Mouse (Mus musculus): ENCODE data around the gene Ociad1. TPM values are rescaled to one million over a fixed set of nuclear protein-coding genes. Genes with fewer than 3 reads are reported as not detected.

The Ociad1 gene
- polyA plus RNA-seq, 1 experiment from 2014 or later: 138 TPM

- H3K9me3 ChIP-seq (ENCODE audit: control insufficient read depth, low read depth, low read length): no peaks in the 10 kb centered on the region
- H3K4me2 ChIP-seq (replicated peaks; ENCODE audit: low read depth, low read length): peak overlapping the region; percentile 77
- peak; percentile 53 for ATAC-seq (ENCODE audit: insufficient number of reproducible peaks, insufficient read depth, low FRiP score, low read depth)
- 0 out of 2 replicates have a peak, but pooled peaks cover 2% of the 10 kb centered on the region for H3K4me1 ChIP-seq (ENCODE audit: control insufficient read depth, insufficient read depth, low read length)
- H3K27me3 ChIP-seq (ENCODE audit: control insufficient read depth, insufficient read depth, low read length): no peaks in the 10 kb centered on the region
- H3K4me3 ChIP-seq (ENCODE audit: low read depth, low read length): peak overlapping the region; percentile 48
- peak overlapping the region; percentile 41 for H3K9ac ChIP-seq (replicated peaks; ENCODE audit: low read depth, low read length)
- H3K36me3 ChIP-seq (ENCODE audit: control insufficient read depth, insufficient read depth, low read length): no peaks in the 10 kb centered on the region
- 5% methylated on average over 35 of the region's 41 CpGs for WGBS
- H3K27ac ChIP-seq (ENCODE audit: low read length): peak overlapping the region; percentile 28; the same call in 1 of the 2 replicates
Measured at GRCm38 (mm10) chr5:73337961-73338831, 45.6 kb downstream of the Ociad1 start.

- H3K4me2 ChIP-seq (replicated peaks; ENCODE audit: low read depth, low read length): peak overlapping the region; percentile 77
- peak overlapping the region; percentile 48 for H3K4me3 ChIP-seq (ENCODE audit: low read depth, low read length)
- H3K4me1 ChIP-seq (ENCODE audit: control insufficient read depth, insufficient read depth, low read length): 0 out of 2 replicates have a peak, but pooled peaks cover 2% of the 10 kb centered on the region
- H3K36me3 ChIP-seq (ENCODE audit: control insufficient read depth, insufficient read depth, low read length): no peaks in the 10 kb centered on the region
- H3K9ac ChIP-seq (replicated peaks; ENCODE audit: low read depth, low read length): peak overlapping the region; percentile 41; the same call in 1 of the 2 replicates
- no peaks in the 10 kb centered on the region for H3K27me3 ChIP-seq (ENCODE audit: control insufficient read depth, insufficient read depth, low read length)
- H3K27ac ChIP-seq (ENCODE audit: low read length): no peak overlapping the region
- 50% methylated on average over 14 of the region's 14 CpGs for WGBS
- ATAC-seq (ENCODE audit: insufficient number of reproducible peaks, insufficient read depth, low FRiP score, low read depth): peak; percentile 20; the same call in 1 of the 2 replicates
- no peaks in the 10 kb centered on the region for H3K9me3 ChIP-seq (ENCODE audit: control insufficient read depth, low read depth, low read length)
Measured at GRCm38 (mm10) chr5:73338832-73339163, 46.2 kb downstream of the Ociad1 start.

- H3K4me1 ChIP-seq (ENCODE audit: control insufficient read depth, insufficient read depth, low read length): 0 out of 2 replicates have a peak, but pooled peaks cover 2% of the 10 kb centered on the region
- no peaks in the 10 kb centered on the region for H3K9me3 ChIP-seq (ENCODE audit: control insufficient read depth, low read depth, low read length)
- no peaks in the 10 kb centered on the region for H3K36me3 ChIP-seq (ENCODE audit: control insufficient read depth, insufficient read depth, low read length)
- no peak overlapping the region for H3K4me2 ChIP-seq (replicated peaks; ENCODE audit: low read depth, low read length)
- H3K4me3 ChIP-seq (ENCODE audit: low read depth, low read length): no peak overlapping the region
- no peak for ATAC-seq (ENCODE audit: insufficient number of reproducible peaks, insufficient read depth, low FRiP score, low read depth)
- no peak overlapping the region for H3K9ac ChIP-seq (replicated peaks; ENCODE audit: low read depth, low read length)
- WGBS: 79% methylated on average over 9 of the region's 9 CpGs
- H3K27ac ChIP-seq (ENCODE audit: low read length): no peak overlapping the region
- H3K27me3 ChIP-seq (ENCODE audit: control insufficient read depth, insufficient read depth, low read length): no peaks in the 10 kb centered on the region
Measured at GRCm38 (mm10) chr5:73339779-73340722, 47.5 kb downstream of the Ociad1 start.

DNA sequence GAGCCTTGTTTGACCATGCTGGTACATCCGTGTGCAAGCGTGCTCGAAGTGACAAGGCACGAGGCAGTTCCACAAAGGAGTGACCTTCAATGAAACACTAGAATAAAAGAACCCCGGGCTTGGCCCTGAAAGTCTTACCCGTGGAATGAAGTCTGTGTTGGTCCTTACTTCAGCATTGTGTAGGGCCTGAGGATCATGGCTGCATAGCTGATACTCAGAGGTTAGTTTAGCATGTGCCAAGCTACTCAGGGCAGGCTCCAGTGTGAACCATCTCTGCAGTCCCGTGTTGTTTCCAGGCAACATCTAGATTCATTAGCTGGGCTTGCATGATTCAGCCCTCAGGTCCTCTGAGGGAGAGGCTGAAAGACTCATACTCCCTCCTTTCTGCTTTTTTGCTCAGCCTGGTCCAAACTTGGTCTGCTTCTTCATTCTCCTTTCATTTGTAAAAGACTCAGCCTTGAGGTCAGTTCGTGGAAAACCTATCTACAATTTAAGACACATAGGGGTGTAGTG is 48.2 kb downstream of the Ociad1 start, which contains the start of gene Ociad2:
TSS of gene Ociad2 (minus strand) at position 306 of the 513 bp plus-strand sequence.
- WGBS: 80% methylated on average over 8 of the region's 8 CpGs

GRCm38 (mm10) chr5:73342701-73343355 is 50.2 kb downstream of the Ociad1 start:
- Histone ChIP-seq H3K4me2 (replicated peaks; ENCODE audit: low read depth, low read length) (no peak overlapping the region), H3K36me3 (ENCODE audit: control insufficient read depth, insufficient read depth, low read length) (no peaks in the 10 kb centered on the region), H3K4me3 (ENCODE audit: low read depth, low read length) (no peak overlapping the region), H3K9ac (replicated peaks; ENCODE audit: low read depth, low read length) (no peak overlapping the region), H3K9me3 (ENCODE audit: control insufficient read depth, low read depth, low read length) (no peaks in the 10 kb centered on the region), H3K4me1 (ENCODE audit: control insufficient read depth, insufficient read depth, low read length) (no peaks in the 10 kb centered on the region), H3K27ac (ENCODE audit: low read length) (no peak overlapping the region), H3K27me3 (ENCODE audit: control insufficient read depth, insufficient read depth, low read length) (no peaks in the 10 kb centered on the region)
- WGBS: 83% methylated on average over 22 of the region's 22 CpGs
- no peak for ATAC-seq (ENCODE audit: insufficient number of reproducible peaks, insufficient read depth, low FRiP score, low read depth)

More for the DNA sequence above, 48.2 kb downstream of the Ociad1 start, which contains the start of gene Ociad2:
- ATAC-seq (ENCODE audit: insufficient number of reproducible peaks, insufficient read depth, low FRiP score, low read depth): no peak
- Histone ChIP-seq H3K9ac (replicated peaks; ENCODE audit: low read depth, low read length) (no peak within 1 kb of the TSS), H3K27ac (ENCODE audit: low read length) (no peak within 1 kb of the TSS), H3K4me1 (ENCODE audit: control insufficient read depth, insufficient read depth, low read length) (0 out of 2 replicates have a peak, but pooled peaks cover 2% of the 10 kb centered on the region), H3K27me3 (ENCODE audit: control insufficient read depth, insufficient read depth, low read length) (no peaks in the 10 kb centered on the region), H3K4me2 (replicated peaks; ENCODE audit: low read depth, low read length) (no peak within 1 kb of the TSS), H3K4me3 (ENCODE audit: low read depth, low read length) (no peak within 1 kb of the TSS), H3K36me3 (ENCODE audit: control insufficient read depth, insufficient read depth, low read length) (no peaks in the 10 kb centered on the region), H3K9me3 (ENCODE audit: control insufficient read depth, low read depth, low read length) (no peaks in the 10 kb centered on the region)

DNA sequence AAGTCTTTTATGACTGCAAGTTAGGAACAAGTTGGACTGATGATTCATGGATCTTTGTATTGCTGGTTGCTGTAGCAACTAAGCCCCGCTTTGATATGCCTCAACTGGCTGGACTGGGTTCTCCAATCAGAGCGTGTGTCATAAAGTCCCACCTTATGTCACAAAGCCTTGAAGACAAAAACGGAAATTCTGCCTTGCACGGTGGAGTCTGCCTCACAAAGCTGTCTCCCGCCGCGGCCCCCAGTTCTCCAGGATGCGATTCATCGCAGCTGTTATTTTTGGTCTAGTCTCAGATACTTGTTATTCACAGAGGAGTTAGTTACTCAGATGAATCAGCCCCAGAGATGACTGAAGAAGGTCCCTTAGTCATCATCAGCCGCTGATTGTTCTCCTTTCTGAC is 51.7 kb downstream of the Ociad1 start:
- Histone ChIP-seq H3K27me3 (ENCODE audit: control insufficient read depth, insufficient read depth, low read length) (no peaks in the 10 kb centered on the region), H3K4me2 (replicated peaks; ENCODE audit: low read depth, low read length) (no peak overlapping the region), H3K4me3 (ENCODE audit: low read depth, low read length) (no peak overlapping the region), H3K4me1 (ENCODE audit: control insufficient read depth, insufficient read depth, low read length) (no peaks in the 10 kb centered on the region), H3K9ac (replicated peaks; ENCODE audit: low read depth, low read length) (no peak overlapping the region), H3K27ac (ENCODE audit: low read length) (no peak overlapping the region), H3K36me3 (ENCODE audit: control insufficient read depth, insufficient read depth, low read length) (no peaks in the 10 kb centered on the region), H3K9me3 (ENCODE audit: control insufficient read depth, low read depth, low read length) (no peaks in the 10 kb centered on the region)
- ATAC-seq (ENCODE audit: insufficient number of reproducible peaks, insufficient read depth, low FRiP score, low read depth): no peak; the same call in 1 of the 2 replicates
- 51% methylated on average over 10 of the region's 10 CpGs for WGBS

DNA sequence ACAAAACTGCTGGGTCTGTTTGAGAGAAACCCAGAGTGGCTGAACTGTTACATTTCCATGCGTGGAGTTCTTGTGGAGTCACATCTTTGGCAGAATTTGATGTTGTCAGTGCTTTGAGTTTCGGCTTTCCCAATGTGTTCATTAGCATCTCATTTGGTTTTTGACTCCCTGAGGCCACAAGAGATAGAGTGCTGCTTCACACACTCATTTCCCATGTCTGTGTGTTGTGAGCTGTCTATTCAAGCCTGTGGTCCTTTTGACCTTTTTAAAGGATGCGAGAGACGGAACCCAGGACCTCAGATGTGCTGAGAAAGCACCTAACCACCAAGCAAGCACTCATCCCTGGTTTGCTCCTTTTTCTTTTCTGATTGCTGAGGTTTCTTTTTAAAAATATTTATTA is 52.7 kb downstream of the Ociad1 start:
- Histone ChIP-seq H3K9me3 (ENCODE audit: control insufficient read depth, low read depth, low read length) (no peaks in the 10 kb centered on the region), H3K9ac (replicated peaks; ENCODE audit: low read depth, low read length) (no peak overlapping the region), H3K36me3 (ENCODE audit: control insufficient read depth, insufficient read depth, low read length) (no peaks in the 10 kb centered on the region), H3K27me3 (ENCODE audit: control insufficient read depth, insufficient read depth, low read length) (no peaks in the 10 kb centered on the region), H3K4me2 (replicated peaks; ENCODE audit: low read depth, low read length) (no peak overlapping the region), H3K4me3 (ENCODE audit: low read depth, low read length) (no peak overlapping the region), H3K27ac (ENCODE audit: low read length) (no peak overlapping the region), H3K4me1 (ENCODE audit: control insufficient read depth, insufficient read depth, low read length) (no peaks in the 10 kb centered on the region)
- ATAC-seq (ENCODE audit: insufficient number of reproducible peaks, insufficient read depth, low FRiP score, low read depth): no peak
- 86% methylated on average over 4 of the region's 4 CpGs for WGBS
